Mouse (Mus musculus) forebrain, embryonic 11.5 days (tissue): ENCODE data around the gene Hist1h2bp. TPM values are rescaled to one million over a fixed set of nuclear protein-coding genes. Genes with fewer than 3 reads are reported as not detected.
A peak's percentile ranks its signal among the peaks of the same experiment; 100 is the strongest.
"Not testable (repeated sequence)": the region's sequence is repeated elsewhere in the genome, so short reads cannot be mapped to it uniquely, and the experiment has no call there.

ENCODE experiments used
- ATAC-seq: fragments of 200-750 bp; cut with Nextera tagmentation; replicated peaks from 2 replicates; pipeline ENCODE4 v1.8.0; 2017; ENCODE audit warnings: moderate TSS enrichment; ENCODE audit not compliant: low FRiP score
- DNase-seq: peaks from one replicate; pipeline ENCODE4 v3.0.0-alpha.2; 2017; ENCODE audit warnings: low spot score
- H3K27ac ChIP-seq: fragments of 300-500 bp; sonication (generic); 2 replicates; pipeline ENCODE4 v1.5.1; 2014; ENCODE audit warnings: low read depth, low read length
- H3K27me3 ChIP-seq: fragments of 300-500 bp; sonication (generic); 2 replicates; pipeline ENCODE4 v1.6.1; 2014; ENCODE audit warnings: mild to moderate bottlenecking, low read length, mixed read lengths; ENCODE audit not compliant: control insufficient read depth, insufficient read depth
- H3K36me3 ChIP-seq: fragments of 300-500 bp; sonication (generic); 2 replicates; pipeline ENCODE4 v1.6.1; 2014; ENCODE audit warnings: mild to moderate bottlenecking, low read length, moderate library complexity, mixed read lengths; ENCODE audit not compliant: control insufficient read depth, insufficient read depth
- H3K4me1 ChIP-seq: fragments of 300-500 bp; sonication (generic); replicated peaks from 2 replicates; pipeline ENCODE4 v1.6.1; 2014; ENCODE audit warnings: low read length, mixed read lengths; ENCODE audit not compliant: control insufficient read depth, insufficient read depth
- H3K4me2 ChIP-seq: fragments of 300-500 bp; sonication (generic); 2 replicates; pipeline ENCODE4 v1.6.1; 2014; ENCODE audit warnings: low read depth, mild to moderate bottlenecking, low read length, moderate library complexity, mixed read lengths; ENCODE audit not compliant: severe bottlenecking
- H3K4me3 ChIP-seq: fragments of 300-500 bp; sonication (generic); 2 replicates; pipeline ENCODE4 v1.5.1; 2014; ENCODE audit warnings: low read depth, low read length
- H3K9ac ChIP-seq: fragments of 300-500 bp; sonication (generic); 2 replicates; pipeline ENCODE4 v1.6.1; 2014; ENCODE audit warnings: low read length
- H3K9me3 ChIP-seq: fragments of 300-500 bp; sonication (generic); 2 replicates; pipeline ENCODE4 v1.6.1; 2016; ENCODE audit warnings: low read length, mixed read lengths; ENCODE audit not compliant: control insufficient read depth
- WGBS: fragments of 180-500 bp; shearing (Covaris S2); extraction: QIAGEN DNeasy Blood & Tissue Kit; methylation state at CpG from one replicate; pipeline ENCODE4 v1.1.7; 2014; 5-methylcytosine and 5-hydroxymethylcytosine counted together
- polyA plus RNA-seq: library from polyadenylated mRNA; unstranded; fragments of >200 nt; fragmentation: Nextera tagmentation; extraction: Ambion mirVana; gene quantifications from 2 replicates; pipeline ENCODE4 v1.2.1, GENCODE M21; 2014

Gene Hist1h2bp
- polyA plus RNA-seq, 1 experiment from 2014 or later = 3.0 TPM

DNA sequence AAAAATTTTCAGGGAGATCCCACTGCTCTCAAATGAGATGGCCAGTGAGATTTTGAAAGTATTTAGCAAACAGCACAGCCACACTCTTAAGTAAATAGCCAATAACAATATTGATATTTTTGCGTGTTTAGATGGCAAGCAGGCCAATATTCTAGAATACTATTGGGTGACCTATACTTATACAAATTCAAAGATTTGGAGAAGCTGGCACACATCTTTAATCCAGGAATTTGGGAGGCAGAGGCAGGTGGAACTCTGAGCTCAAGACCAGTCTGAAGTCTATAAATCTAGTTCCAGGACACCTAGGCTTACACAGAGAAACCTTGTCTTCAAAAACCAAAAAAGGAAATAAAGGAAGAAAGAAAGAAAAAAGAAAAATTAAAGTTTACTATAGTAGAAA lies 5.6 kb upstream of the Hist1h2bp start:
- no peak for ATAC-seq
- Histone ChIP-seq H3K9me3 (no peaks in the 10 kb centered on the region), H3K9ac (no peak overlapping the region), H3K36me3 (no peaks in the 10 kb centered on the region), H3K4me1 (peaks cover 5% of the 10 kb centered on the region; the same call in 1 of the 2 replicates), H3K4me2 (no peak overlapping the region), H3K4me3 (no peak overlapping the region), H3K27me3 (no peaks in the 10 kb centered on the region), H3K27ac (peak overlapping the region; percentile 68)
- DNase-seq = no peak
- 91% methylated on average over 1 of the region's 1 CpGs for WGBS

DNA sequence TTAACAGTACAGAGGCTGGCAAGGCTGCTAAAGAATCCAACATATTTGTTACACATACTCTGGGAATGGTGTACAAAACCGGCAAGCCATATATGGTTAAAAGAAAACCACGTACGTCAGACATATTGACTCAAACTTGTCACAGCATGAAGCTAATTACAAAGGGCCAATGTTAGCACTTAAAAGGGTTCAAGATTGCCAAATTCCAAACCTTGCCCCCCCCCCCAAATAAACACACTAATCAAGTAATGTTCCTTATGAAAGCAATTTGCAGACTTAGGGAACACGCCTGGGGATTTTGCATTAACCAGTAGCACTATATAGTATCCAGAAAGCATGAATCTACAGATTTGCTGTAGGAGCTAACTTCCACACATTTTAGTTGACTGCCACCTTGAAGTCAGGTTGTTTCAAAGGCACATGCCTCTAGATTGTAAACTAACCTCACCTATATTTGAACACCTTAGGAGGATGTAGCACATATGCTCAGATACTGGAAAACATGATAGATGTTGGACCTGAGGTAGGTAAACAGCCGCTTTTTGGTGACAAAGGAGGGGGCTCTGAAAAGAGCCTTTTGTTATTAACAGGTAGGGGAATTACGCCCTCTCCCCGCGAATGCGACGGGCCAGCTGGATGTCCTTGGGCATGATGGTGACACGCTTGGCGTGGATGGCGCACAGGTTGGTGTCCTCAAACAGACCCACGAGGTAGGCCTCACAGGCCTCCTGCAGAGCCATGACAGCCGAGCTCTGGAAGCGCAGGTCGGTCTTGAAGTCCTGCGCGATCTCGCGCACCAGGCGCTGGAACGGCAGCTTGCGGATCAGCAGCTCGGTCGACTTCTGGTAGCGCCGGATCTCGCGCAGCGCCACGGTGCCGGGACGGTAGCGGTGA lies 4.7 kb upstream of the Hist1h2bp start:
- not testable (repeated sequence) for H3K36me3 ChIP-seq, H3K9me3 ChIP-seq, H3K27me3 ChIP-seq, H3K4me1 ChIP-seq
- WGBS = under 1% methylated on average over 13 of the region's 35 CpGs
- peak overlapping the region; percentile 96 for H3K27ac ChIP-seq
- peak overlapping the region; percentile 40 for H3K4me3 ChIP-seq
- H3K4me2 ChIP-seq = peak overlapping the region; percentile 67
- ATAC-seq (peak; percentile 5; the same call in 1 of the 2 replicates), DNase-seq (peak; percentile 71)
- peak overlapping the region; percentile 79 for H3K9ac ChIP-seq

DNA sequence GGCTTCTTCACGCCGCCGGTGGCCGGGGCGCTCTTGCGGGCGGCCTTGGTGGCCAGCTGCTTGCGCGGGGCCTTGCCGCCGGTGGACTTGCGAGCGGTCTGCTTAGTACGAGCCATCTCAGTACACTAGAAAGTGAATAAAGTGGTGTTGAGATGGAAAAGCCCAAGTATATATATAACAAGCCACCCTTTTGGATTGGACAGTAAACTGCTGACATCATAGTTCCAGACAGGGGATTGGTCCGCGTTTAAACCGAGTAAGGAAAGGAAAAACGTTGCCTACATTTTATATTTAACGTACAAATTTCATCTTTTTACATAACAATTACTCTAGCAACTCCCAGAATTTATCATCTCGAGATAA lies 4.0 kb upstream of the Hist1h2bp start, which contains the start of gene Hist1h3i:
Hist1h3i (minus strand) TSS at position 116 of the 363 bp plus-strand sequence.
- Histone ChIP-seq H3K9me3 (no peaks in the 10 kb centered on the region), H3K4me1 (peaks cover 6% of the 10 kb centered on the region; the same call in 1 of the 2 replicates), H3K4me2 (peak within 1 kb of the TSS; percentile 67), H3K36me3 (no peaks in the 10 kb centered on the region), H3K27me3 (no peaks in the 10 kb centered on the region), H3K4me3 (peak within 1 kb of the TSS; percentile 40), H3K9ac (peak within 1 kb of the TSS; percentile 79), H3K27ac (peak within 1 kb of the TSS; percentile 96)
- DNase-seq (peak; percentile 56), ATAC-seq (peak; percentile 71)
- 0% methylated on average over 13 of the region's 20 CpGs for WGBS

DNA sequence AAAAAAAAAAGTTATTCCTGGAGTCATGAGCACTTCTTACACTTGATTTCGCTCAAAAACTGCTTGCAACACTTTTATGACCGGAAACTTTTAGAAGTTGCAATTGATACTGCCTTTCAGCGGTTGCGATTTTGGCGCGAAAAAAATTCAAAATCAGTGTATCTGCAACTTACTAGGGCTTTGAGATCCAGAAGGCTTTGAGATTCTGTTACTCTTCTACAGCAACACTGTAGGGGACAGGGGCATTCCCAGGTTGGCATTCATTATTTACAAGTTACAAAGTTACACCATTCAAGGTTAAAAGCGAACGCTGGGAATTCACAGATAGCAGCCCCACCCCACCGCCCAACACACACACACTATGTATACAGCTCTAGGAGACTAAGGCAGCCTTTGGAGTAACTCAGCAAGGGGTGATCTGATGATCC lies 3.5 kb upstream of the Hist1h2bp start:
- Histone ChIP-seq H3K9me3 (no peaks in the 10 kb centered on the region), H3K4me1 (peaks cover 9% of the 10 kb centered on the region; the same call in 1 of the 2 replicates), H3K4me2 (peak overlapping the region; percentile 51), H3K27me3 (no peaks in the 10 kb centered on the region), H3K36me3 (no peaks in the 10 kb centered on the region), H3K27ac (peak overlapping the region; percentile 92), H3K4me3 (peak overlapping the region; percentile 40), H3K9ac (peak overlapping the region; percentile 64)
- ATAC-seq (no peak), DNase-seq (peak; percentile 73)
- WGBS = 1% methylated on average over 9 of the region's 9 CpGs

DNA sequence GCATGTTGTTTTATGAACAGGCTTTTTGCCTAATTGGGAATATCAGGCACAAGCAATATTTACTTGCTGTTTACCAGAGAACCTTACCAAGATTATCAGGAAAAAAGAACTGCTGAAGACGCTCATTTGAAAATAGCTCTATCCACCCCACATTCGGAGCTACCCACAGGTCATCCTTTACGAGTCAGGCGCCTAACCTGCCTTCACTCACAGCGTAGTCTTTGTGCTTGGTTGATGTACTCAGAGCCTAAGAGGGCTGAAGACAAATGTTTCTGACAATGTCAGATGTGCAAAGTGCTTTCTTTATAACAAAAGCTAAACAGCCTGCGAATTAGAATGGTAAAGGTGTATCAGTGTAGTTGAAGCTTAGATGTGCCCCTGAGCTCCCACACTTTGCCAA lies 3.0 kb upstream of the Hist1h2bp start:
- WGBS = 25% methylated on average over 6 of the region's 6 CpGs
- peaks cover 11% of the 10 kb centered on the region; the same call in 1 of the 2 replicates for H3K4me1 ChIP-seq
- ATAC-seq = no peak
- no peaks in the 10 kb centered on the region for H3K9me3 ChIP-seq
- peak; percentile 45 for DNase-seq
- peak overlapping the region; percentile 51; the same call in 1 of the 2 replicates for H3K4me2 ChIP-seq
- peak overlapping the region; percentile 92 for H3K27ac ChIP-seq
- H3K36me3 ChIP-seq = no peaks in the 10 kb centered on the region
- H3K4me3 ChIP-seq = no peak overlapping the region
- no peaks in the 10 kb centered on the region for H3K27me3 ChIP-seq
- H3K9ac ChIP-seq = peak overlapping the region; percentile 64

DNA sequence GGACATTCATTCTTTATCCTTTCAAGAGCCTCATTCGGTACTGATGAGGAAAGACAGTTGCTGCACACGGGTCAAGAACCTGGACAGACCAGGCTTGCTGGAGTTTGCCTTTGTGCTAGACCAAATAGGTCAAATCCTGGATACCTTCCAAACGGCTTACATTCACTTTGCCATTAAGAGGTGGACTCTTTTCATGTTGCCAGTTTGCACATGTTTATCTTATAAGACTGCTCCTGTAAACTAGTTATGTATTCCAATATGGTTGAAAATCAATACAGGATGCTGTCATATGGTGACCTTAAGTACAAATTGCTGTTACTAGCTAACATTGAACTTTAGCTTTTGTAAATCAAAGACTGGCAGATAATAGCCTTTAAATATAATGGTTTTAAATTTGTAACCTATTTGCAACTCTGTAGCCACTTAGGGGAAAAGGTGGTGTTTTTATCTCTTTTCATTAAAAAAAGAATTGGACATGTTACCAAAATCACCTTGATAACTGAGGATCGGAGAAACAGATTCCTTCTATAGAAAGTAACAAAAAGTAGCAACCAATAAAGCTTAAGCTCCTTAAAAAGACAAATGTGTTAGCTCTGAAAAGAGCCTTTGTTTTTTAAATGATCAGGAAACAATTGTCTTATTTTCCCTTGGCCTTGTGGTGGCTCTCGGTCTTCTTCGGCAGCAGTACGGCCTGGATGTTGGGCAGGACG lies 917 bp upstream of the Hist1h2bp start:
- DNase-seq (peak; percentile 59), ATAC-seq (no peak)
- 3% methylated on average over 8 of the region's 8 CpGs for WGBS
- H3K27me3 ChIP-seq = no peaks in the 10 kb centered on the region
- no peaks in the 10 kb centered on the region for H3K36me3 ChIP-seq
- H3K27ac ChIP-seq = peak overlapping the region; percentile 90
- H3K9me3 ChIP-seq = no peaks in the 10 kb centered on the region
- peaks cover 13% of the 10 kb centered on the region; the same call in 1 of the 2 replicates for H3K4me1 ChIP-seq
- peak overlapping the region; percentile 56 for H3K9ac ChIP-seq
- peak overlapping the region; percentile 31 for H3K4me3 ChIP-seq
- peak overlapping the region; percentile 46 for H3K4me2 ChIP-seq

DNA sequence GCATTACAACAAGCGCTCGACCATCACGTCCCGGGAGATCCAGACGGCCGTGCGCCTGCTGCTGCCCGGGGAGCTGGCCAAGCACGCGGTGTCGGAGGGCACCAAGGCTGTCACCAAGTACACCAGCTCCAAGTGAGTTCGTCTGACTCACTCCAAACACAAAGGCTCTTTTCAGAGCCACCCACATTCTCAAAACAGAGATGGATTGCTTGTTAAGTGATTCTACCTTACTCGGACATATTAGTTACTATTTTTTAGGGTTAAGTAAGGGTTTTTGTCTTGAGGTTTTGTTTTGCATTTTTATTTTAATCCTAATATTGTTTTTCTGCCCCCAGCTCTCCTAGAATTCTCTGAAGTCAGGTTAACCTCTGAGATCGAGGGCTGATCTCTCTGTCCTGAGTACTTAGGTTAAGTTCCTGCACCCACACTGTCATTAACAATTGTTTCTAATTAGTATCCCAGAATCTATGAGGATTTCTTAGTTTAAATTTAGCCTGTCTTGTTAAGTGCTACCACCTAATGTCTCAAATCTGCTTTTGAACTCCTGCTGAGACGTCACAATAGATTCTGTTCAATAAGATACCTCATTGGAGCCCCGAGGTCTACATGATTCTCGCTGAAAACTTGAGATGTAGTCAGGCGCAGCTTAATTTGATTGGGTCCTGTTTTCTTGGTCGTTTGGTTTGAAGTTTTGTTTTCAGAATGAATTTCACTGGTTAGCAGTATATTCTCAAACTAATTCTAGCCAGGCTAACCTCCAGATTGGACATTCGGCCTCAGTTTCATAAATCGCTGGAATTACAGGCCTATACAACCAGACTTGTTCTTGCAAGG lies 716 bp downstream of the Hist1h2bp start:
- DNase-seq (peak; percentile 52), ATAC-seq (peak; percentile 21)
- Histone ChIP-seq H3K4me3 (peak overlapping the region; percentile 18; the same call in 1 of the 2 replicates), H3K27me3 (no peaks in the 10 kb centered on the region), H3K4me2 (peak overlapping the region; percentile 49), H3K4me1 (peaks cover 13% of the 10 kb centered on the region; the same call in 1 of the 2 replicates), H3K36me3 (no peaks in the 10 kb centered on the region), H3K9me3 (no peaks in the 10 kb centered on the region), H3K27ac (peak overlapping the region; percentile 95), H3K9ac (peak overlapping the region; percentile 65)
- WGBS = 10% methylated on average over 13 of the region's 21 CpGs

DNA sequence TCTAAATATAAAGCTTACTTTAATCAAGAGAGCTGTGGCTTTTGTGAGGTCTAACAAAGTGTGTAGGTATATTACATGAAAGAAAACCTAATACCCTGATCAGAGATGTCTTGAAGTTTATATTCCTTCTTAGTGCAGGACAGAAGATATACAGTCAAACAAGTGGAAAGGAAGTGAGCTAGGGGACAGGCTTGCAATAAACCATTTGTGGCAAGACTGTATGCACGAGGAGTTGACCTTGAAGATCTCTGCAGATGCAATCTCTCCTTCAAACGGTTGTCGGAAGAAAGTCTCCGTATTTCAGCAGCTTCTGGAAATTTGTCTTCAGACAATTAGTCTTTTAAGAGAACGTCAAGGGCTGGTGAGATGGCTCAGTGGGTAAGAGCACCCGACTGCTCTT lies 2.7 kb downstream of the Hist1h2bp start:
- 70% methylated on average over 6 of the region's 6 CpGs for WGBS
- H3K9me3 ChIP-seq = no peaks in the 10 kb centered on the region

More for the DNA sequence above, 2.7 kb downstream of the Hist1h2bp start:
- Histone ChIP-seq H3K4me2 (no peak overlapping the region), H3K27me3 (no peaks in the 10 kb centered on the region), H3K9ac (no peak overlapping the region), H3K4me1 (peaks cover 10% of the 10 kb centered on the region; the same call in 1 of the 2 replicates), H3K4me3 (no peak overlapping the region), H3K27ac (peak overlapping the region; percentile 2; the same call in 1 of the 2 replicates), H3K36me3 (no peaks in the 10 kb centered on the region)
- no peak for ATAC-seq
- peak; percentile 30 for DNase-seq
